Mouse (Mus musculus) frontal cortex, postnatal 25 days (tissue): ENCODE data around the gene Gpn1.
"Not testable (repeated sequence)": the region's sequence is repeated elsewhere in the genome, so short reads cannot be mapped to it uniquely, and the experiment has no call there.

ENCODE experiments used
- DNase-seq, 2 experiments: peaks; one replicate each; pipeline ENCODE4 v3.0.0; 2022; ENCODE audit warnings: low spot score in 2 of 2

Gene Gpn1

GRCm38 (mm10) chr5:31494513-31495297 lies at the start of gene Gpn1:
TSS of gene Gpn1 (plus strand) at chr5:31494741.
- peak; percentile 66 to 86 for DNase-seq

DNA sequence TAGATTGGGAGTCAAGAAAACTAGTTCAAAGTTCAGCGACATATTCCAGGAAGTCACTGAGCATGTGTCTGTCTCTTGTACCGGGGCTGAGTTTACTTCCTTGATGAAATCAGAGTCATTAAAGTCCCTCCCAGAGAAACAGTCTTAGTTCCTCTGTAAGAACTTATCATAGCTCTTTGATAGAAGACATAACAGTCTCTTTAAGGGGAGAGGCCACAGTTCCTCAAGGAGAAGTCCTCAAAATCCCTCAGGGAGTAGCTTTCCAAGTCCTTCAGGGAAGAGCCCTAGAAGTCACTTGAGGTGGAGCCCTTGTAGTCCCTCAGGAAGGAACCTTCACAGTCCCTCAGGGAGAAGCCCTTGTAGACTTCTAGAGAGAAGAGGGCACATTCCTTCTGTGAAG lies 43.2 kb upstream of the Gpn1 start:
- DNase-seq: no peak

GRCm38 (mm10) chr5:31451878-31452561 lies 42.5 kb upstream of the Gpn1 start, which contains the start of gene Zfp512:
TSS of gene Zfp512 (plus strand) at chr5:31452431.
- DNase-seq: peak; percentile 75 to 83

DNA sequence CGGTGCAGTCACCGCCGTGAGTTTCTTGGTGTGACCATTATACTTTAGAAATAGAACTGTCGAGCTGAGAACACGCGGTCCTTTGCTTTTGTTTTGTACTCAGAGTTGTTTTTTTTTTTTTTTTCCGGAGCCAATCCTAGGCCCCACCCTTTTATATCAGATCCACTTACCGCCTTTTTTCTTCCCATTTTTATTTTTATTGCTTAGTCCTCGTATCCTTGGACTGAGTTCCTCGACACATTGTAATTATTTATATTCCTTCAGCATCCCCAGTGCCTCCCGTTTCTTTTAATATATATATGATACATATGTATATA lies 42.0 kb upstream of the Gpn1 start:
- DNase-seq: no peak

GRCm38 (mm10) chr5:31452886-31453410 lies 41.6 kb upstream of the Gpn1 start:
- no peak for DNase-seq

DNA sequence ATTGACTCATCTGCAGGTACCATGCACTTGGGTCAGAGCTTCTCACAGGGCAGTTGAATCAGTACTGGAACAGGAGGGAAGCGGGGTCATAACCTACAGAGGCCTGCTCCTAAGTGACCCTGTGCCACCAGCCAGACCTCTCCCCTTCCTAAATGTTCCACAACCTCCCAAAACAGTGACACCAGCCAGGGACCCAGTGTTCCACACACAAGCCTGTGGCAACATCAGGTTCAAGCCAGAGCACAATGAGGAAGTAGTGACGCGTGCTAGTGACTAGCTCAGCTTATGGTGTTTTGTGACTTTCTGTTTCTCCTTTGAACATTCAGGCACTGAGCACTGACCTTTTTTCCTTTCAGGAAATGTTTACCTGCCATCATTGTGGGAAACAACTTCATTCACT lies 26.7 kb upstream of the Gpn1 start:
- no peak for DNase-seq

GRCm38 (mm10) chr5:31469711-31470110 lies 24.8 kb upstream of the Gpn1 start:
- DNase-seq: no peak

DNA sequence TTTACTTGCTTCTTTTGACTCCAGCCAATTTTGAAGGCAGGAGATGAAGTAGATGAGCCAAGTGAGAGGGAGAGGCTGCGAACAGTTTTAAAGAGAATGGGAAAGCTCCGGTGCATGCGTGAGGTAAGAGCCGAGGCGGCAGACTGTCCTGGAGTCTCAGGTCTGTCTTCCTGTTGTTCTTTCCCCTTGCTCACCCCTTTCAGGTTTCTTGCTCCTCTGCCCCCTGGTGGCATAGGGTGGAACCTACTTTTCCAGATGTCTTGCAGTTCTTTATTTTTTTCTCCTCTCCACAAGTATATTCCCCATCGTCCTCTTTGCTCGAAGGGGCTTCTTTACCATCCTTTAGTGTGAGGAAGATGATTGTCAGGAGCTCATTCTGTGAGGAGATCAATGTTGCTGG lies 24.2 kb upstream of the Gpn1 start:
- DNase-seq: peak; percentile 27 to 45

DNA sequence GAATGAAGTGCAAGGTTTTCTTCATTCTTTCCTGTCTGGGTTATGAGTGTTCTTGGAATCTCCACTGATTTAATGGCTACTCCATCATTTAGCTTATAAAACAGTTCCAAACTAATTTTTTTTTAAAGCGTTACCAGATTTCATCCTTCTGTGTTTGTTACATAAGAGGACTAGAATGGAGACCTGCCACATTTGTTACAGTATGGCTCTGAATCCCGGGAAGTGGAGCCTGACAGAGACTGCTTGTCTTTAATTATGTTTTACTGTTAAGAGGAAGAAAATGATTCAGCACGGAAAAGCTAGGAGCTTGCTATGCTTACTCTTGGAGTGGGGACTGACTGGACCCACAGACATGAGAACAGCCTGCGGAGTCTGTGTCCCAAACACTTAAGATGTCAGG lies 14.0 kb upstream of the Gpn1 start:
- no peak for DNase-seq

DNA sequence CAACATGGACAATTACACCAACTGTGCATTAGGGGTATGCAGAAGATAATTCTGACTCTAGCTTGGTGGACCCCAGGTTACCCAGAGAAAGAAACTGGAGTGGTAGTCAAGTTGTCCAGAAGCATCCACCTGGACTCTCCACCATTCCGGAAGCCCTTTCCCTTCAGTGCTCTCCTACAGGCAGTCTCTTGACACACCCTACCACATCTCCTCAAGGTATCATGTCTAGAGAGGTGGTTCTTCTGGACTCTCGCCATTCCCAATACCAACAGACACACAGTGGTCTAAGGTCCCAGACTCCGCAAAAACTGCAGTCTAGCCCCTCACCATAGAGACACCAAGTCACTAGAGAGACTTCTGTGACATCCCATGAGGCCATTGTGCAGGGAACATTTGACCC lies 9.1 kb upstream of the Gpn1 start, which contains the start of gene 4930548H24Rik:
Gene 4930548H24Rik (plus strand): TSS at position 301 of the 400 bp plus-strand sequence.
- DNase-seq: no peak

DNA sequence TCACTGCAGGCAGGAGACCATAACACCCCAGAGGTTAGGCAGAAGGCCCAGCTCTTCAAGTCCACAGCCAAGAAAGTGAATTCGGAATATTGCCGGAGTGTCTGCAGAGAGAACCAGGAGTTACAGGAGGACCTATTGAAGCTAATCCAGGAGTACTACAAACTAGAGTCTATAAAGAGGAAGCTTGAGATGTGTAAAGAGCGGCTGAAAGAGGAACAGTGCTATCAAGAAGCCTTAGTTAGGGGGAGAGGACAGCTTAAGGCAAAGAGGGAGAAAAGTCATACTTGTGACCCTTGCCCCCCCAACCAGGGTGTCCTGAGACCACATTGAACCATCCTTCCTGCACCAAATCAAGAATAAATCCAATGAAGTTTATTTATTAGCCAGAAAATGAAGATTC lies 6.7 kb upstream of the Gpn1 start:
- DNase-seq: no peak

- DNase-seq: no peak
These were observed 5.3 kb upstream of the Gpn1 start for GRCm38 (mm10) chr5:31489116-31489769.

- no peak for DNase-seq
These were observed 2.5 kb upstream of the Gpn1 start for GRCm38 (mm10) chr5:31492031-31492430.

DNA sequence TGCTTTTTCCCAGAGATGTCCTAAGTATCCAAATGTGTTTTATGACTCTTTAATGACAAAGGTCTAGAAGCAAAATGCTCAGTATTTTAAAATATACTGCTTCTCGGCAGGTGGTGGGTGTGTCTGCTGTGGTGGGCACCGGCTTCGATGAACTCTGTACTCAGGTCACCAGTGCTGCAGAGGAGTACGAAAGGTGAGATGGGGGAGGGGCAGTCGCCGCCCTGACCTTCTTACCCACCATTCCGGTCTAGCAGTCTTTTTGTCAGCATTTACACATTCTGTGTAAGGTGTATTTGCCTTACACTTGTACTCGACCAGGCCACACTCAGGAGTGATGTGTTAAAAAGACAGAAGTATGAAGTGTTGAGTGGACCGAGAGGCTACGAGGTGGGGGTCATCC lies 10.3 kb downstream of the Gpn1 start:
- DNase-seq: no peak

DNA sequence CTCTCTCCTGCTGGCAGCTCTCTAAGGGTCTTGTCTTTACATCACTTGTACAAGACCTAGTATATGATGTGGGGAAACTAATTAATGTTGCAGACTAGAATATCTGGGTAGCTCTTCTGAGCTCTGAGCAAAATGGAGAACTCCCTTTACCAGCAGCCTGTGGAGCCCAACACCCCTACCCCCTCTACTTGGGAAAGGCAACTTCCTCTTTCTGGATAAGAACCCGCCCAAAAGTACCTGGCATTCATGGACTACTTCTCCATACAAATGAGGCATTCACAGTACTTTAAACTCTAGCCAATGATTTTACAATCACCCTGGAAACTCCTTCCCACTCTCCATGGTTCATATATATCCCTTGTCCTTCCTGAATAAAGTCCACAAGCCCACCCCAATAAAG lies 17.9 kb downstream of the Gpn1 start:
- no peak for DNase-seq

GRCm38 (mm10) chr5:31520556-31520955 lies 26.0 kb downstream of the Gpn1 start:
- no peak for DNase-seq

DNA sequence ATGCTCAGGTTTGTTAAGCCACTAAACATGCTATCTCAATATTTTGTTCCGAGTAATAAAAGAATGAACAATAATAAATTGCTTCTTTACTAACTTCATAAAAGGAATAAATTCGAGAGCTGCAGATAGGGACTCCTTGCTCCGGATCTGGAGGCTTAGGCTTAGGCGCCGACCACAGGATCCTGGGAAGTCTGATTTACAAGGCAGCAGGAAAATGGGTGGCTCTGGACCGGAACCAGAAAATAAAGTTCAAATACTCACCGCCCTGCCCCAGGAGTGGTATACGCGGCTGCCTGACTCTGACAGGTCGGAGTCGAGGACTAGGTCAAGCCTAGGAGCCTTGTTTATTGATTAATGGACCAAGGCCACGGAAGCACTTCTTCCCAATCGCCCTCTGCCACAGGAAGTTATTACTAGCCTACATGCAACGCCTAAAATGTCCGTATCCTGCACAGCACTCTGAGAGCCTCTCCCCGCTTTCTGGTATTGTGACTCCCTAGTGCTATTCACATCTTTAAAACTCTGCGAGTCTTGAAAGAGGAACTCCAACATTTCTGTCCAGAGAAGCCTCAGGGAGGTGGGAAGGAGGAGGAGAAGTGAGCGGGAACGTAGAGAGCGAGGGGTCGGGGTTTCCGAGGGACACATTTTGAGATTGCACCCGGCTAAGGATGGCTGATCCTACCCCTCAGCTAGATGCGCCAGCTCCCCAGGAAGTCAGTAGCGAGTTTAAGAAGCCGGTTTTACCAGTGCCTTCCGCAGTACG lies 32.0 kb downstream of the Gpn1 start, which contains the start of gene Slc4a1ap:
Gene Slc4a1ap (plus strand): TSS at position 642 of the 763 bp plus-strand sequence.
- DNase-seq: peak; percentile 63 to 68

GRCm38 (mm10) chr5:31527117-31527680 lies 32.7 kb downstream of the Gpn1 start:
- DNase-seq: no peak

DNA sequence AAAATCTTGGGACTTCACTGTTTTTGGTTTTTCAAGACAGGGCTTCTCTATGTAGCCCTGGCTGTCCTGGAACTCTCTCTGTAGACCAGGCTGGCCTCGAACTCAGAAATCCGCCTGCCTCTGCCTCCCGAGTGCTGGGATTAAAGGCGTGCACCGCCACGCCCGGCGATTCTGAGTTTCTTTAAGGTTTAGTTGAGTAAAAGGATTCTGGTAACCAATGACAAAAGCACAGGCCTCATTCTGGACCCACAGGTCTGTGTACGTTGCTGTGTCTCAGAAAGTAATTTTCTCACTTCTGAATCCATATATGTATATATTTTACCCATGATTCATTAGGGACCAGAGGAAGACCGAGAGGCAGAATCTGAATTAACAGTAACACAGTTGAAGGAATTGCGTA lies 33.2 kb downstream of the Gpn1 start, which contains the start of gene Supt7l:
Gene Supt7l (minus strand): TSS at position 101 of the 400 bp plus-strand sequence.
- DNase-seq: not testable (repeated sequence)

DNA sequence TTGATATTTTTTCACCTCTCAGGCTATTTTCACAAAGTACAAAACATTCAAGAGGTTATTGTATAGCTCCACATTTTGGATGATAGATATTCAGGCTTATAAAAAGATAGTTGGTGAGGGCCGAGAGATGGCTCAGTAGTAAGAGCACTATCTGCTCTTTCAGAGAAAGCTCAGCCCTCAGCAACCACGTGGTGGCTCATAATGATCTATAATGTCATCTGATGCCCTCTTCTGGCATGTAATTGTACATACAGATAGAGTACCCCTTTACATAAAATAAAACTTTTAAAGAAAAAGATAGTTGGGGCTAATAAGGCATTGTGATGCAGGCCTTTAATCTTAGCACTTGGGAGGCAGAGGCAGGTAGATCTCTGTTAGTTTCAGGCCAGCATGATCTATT lies 34.0 kb downstream of the Gpn1 start:
- DNase-seq: no peak

DNA sequence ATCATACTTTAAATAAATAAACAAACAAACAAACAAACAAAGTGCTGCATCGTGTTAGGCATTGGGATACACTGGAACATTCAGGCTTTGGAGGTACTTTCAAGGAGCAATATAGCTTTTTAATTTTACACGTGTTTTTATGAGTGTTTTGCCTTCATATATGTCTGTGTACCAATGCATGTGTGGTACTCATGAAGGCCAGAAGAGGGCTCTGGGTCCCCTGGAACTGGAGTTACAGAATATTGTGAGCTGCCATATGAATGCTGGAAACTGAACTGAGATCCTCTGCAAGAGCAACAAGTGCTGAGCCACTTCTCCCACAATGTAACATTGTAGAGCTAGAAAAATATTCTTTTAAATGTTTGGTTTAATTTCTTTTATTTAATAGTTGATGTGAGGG lies 40.7 kb downstream of the Gpn1 start:
- no peak for DNase-seq
